Mouse (Mus musculus) embryonic facial prominence, embryonic 10.5 days (tissue): Measurements from ENCODE around the gene Tbc1d12. TPM values are rescaled to one million over a fixed set of nuclear protein-coding genes. Genes with fewer than 3 reads are reported as not detected.
"Not testable (repeated sequence)": the region's sequence is repeated elsewhere in the genome, so short reads cannot be mapped to it uniquely, and the experiment has no call there.

Experiments
- DNase-seq: peaks from one replicate; pipeline ENCODE4 v3.0.0-alpha.2; 2017; ENCODE audit warnings: low spot score
- H3K27ac ChIP-seq: fragments of 300-500 bp; sonication (generic); replicated peaks from 2 replicates; pipeline ENCODE4 v1.5.1; 2016; ENCODE audit warnings: mild to moderate bottlenecking
- H3K27me3 ChIP-seq: fragments of 300-500 bp; sonication (generic); replicated peaks from 2 replicates; pipeline ENCODE4 v1.6.1; 2016; ENCODE audit warnings: low read depth, mild to moderate bottlenecking; ENCODE audit not compliant: poor library complexity, severe bottlenecking
- H3K36me3 ChIP-seq: fragments of 300-500 bp; sonication (generic); replicated peaks from 2 replicates; pipeline ENCODE4 v1.6.1; 2016; ENCODE audit warnings: mild to moderate bottlenecking, moderate library complexity
- H3K4me1 ChIP-seq: fragments of 300-500 bp; sonication (generic); 2 replicates; pipeline ENCODE4 v1.6.1; 2016
- H3K4me3 ChIP-seq: fragments of 300-500 bp; sonication (generic); 2 replicates; pipeline ENCODE4 v1.5.1; 2016; ENCODE audit warnings: mild to moderate bottlenecking, moderate library complexity
- H3K9me3 ChIP-seq: fragments of 300-500 bp; sonication (generic); 2 replicates; pipeline ENCODE4 v1.6.1; 2016; ENCODE audit warnings: mild to moderate bottlenecking
- WGBS: fragments of 180-500 bp; shearing (Covaris S2); methylation state at CpG from one replicate; pipeline ENCODE4 v1.1.7; 2016; 5-methylcytosine and 5-hydroxymethylcytosine counted together
- polyA plus RNA-seq: library from polyadenylated mRNA; unstranded; fragments of >200 nt; fragmentation: Nextera tagmentation; extraction: Ambion mirVana; gene quantifications from 2 replicates; pipeline ENCODE4 v1.2.1, GENCODE M21; 2016

Tbc1d12 gene
- polyA plus RNA-seq, 1 experiment from 2014 or later = 2.1 TPM

DNA sequence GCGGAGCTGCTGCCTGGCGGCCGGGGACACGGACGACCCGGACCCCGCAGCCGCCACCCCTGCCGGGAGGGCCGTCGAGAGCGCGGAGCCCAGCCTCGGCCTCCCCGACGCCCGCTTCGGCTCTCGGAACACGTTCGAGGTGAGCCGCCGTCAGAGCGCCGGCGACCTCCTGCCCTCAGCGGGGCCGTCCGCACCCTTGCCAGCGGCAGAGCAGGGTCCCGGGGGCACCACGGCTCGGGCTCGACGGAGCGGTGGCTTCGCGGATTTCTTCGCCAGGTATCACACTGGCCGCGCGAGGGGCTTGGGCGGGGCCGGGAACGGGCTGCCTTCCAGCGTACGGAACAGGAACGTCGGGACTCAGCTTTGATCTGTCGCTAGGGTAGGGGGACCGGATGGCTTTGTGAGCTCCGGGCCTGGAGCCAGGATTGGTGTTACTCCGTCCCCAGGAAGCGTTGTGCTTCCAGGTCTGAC, 827 bp downstream of the Tbc1d12 start:
- peak; percentile 69 for DNase-seq
- H3K4me3 ChIP-seq = peak overlapping the region; percentile 88
- peak overlapping the region; percentile 93 for H3K27ac ChIP-seq
- H3K36me3 ChIP-seq = 0 out of 2 replicates have a peak, but pooled peaks cover 4% of the 10 kb centered on the region
- H3K9me3 ChIP-seq = no peaks in the 10 kb centered on the region
- no peaks in the 10 kb centered on the region for H3K27me3 ChIP-seq
- WGBS = under 1% methylated on average over 54 of the region's 54 CpGs
- peaks cover 17% of the 10 kb centered on the region; the same call in 1 of the 2 replicates for H3K4me1 ChIP-seq

DNA sequence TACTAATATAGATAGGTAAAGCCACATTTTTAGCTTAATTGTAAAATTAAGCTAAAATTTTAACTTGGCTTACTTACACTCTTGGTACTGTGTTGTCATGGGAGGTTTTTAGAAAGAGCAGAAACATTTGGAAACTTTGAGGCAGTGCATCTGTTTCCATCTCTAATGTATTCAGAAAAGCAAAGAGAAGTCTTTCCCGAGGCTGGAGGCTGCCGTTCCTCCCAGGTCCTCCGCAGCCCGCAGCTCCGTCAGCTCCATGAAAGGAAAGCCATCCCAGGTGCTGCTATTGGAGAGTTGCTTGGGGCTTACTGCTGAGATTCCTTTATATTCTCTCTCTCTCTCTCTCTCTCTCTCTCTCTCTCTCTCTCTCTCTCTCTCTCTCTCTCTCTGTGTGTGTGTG, 8.4 kb downstream of the Tbc1d12 start:
- DNase-seq = no peak

GRCm38 (mm10) chr19:38846373-38846772, 10.0 kb downstream of the Tbc1d12 start:
- Histone ChIP-seq H3K4me1 (no peaks in the 10 kb centered on the region), H3K4me3 (no peak overlapping the region), H3K27me3 (no peaks in the 10 kb centered on the region), H3K9me3 (no peaks in the 10 kb centered on the region), H3K36me3 (peaks cover 3% of the 10 kb centered on the region; the same call in 1 of the 2 replicates), H3K27ac (no peak overlapping the region)
- WGBS = 89% methylated on average over 2 of the region's 2 CpGs
- no peak for DNase-seq

More for the DNA sequence above, 8.4 kb downstream of the Tbc1d12 start:
- Histone ChIP-seq H3K4me1 (no peaks in the 10 kb centered on the region), H3K36me3 (peaks cover 4% of the 10 kb centered on the region; the same call in 1 of the 2 replicates), H3K9me3 (no peaks in the 10 kb centered on the region), H3K27ac (no peak overlapping the region), H3K4me3 (no peak overlapping the region), H3K27me3 (no peaks in the 10 kb centered on the region)
- WGBS = 76% methylated on average over 5 of the region's 5 CpGs

DNA sequence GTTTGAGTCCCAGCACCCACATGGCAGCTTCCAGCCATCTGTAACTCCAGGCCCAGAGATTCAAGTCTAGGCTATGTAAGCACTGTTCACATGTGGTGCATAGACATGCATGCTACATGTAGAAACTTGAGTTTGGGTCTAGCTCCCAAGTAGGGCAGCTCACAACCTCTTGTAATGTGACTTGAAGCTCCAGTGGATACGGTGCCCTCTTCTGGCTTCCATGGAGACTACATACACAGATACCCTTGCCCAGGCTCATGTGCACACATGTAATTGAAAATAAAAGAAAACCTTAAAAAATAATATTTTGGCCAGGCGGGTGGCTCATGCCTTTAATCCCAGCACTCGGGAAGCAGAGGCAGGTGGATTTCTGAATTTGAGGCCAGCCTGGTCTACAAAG, 21.8 kb downstream of the Tbc1d12 start:
- 91% methylated on average over 3 of the region's 3 CpGs for WGBS
- H3K27ac ChIP-seq = no peak overlapping the region

GRCm38 (mm10) chr19:38862523-38862922, 26.1 kb downstream of the Tbc1d12 start:
- Histone ChIP-seq H3K4me3 (no peak overlapping the region), H3K27ac (no peak overlapping the region), H3K27me3 (no peaks in the 10 kb centered on the region), H3K4me1 (no peaks in the 10 kb centered on the region), H3K9me3 (no peaks in the 10 kb centered on the region), H3K36me3 (no peaks in the 10 kb centered on the region)
- 95% methylated on average over 6 of the region's 6 CpGs for WGBS
- no peak for DNase-seq

More for the DNA sequence above, 21.8 kb downstream of the Tbc1d12 start:
- Histone ChIP-seq H3K9me3 (no peaks in the 10 kb centered on the region), H3K4me1 (no peaks in the 10 kb centered on the region), H3K4me3 (no peak overlapping the region), H3K27me3 (no peaks in the 10 kb centered on the region), H3K36me3 (no peaks in the 10 kb centered on the region)
- no peak for DNase-seq

DNA sequence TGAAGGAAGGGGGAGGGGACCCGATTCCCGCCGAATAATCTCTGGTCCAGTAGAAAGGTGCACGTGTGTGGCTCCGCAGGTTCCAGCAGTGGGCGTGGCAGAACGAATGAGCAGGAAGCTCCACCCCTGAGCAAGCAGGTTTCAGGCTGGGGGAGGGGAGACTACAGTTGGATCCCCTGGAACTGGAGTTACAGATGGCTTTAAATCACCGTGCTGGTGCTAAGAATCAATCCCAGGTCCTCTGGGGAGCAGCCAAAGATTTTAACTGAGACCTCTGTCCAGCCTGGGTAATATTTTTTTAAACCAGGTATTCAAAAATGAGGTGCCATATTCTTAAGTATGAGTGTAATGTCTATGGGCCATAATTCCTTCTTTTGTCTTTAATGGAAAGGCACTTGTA, 38.4 kb downstream of the Tbc1d12 start:
- H3K36me3 ChIP-seq, H3K4me3 ChIP-seq, H3K27ac ChIP-seq, H3K4me1 ChIP-seq, H3K27me3 ChIP-seq, H3K9me3 ChIP-seq, DNase-seq: not testable (repeated sequence)
- 79% methylated on average over 3 of the region's 8 CpGs for WGBS

DNA sequence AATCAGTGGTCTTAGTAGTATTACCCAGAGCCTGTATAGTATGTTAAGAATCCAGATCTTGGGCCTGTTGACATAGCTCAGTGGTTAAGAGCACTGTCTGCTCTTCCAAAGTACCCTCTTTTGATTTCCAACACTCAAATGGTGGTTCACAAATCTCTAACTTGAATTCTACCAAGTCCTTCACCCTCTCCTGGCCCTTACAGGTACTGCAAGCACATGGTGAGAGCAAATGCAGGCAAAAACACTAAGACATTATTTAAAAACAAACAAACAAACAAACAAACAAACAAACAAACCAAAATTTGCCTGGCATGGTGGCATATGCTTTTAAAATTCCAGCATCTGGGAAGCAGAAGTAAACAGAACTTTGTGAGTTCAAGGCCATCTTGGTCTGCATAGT, 43.9 kb downstream of the Tbc1d12 start:
- Histone ChIP-seq H3K4me3 (no peak overlapping the region), H3K27ac (no peak overlapping the region), H3K4me1 (no peaks in the 10 kb centered on the region), H3K27me3 (no peaks in the 10 kb centered on the region), H3K9me3 (no peaks in the 10 kb centered on the region), H3K36me3 (no peaks in the 10 kb centered on the region)
- DNase-seq = no peak

DNA sequence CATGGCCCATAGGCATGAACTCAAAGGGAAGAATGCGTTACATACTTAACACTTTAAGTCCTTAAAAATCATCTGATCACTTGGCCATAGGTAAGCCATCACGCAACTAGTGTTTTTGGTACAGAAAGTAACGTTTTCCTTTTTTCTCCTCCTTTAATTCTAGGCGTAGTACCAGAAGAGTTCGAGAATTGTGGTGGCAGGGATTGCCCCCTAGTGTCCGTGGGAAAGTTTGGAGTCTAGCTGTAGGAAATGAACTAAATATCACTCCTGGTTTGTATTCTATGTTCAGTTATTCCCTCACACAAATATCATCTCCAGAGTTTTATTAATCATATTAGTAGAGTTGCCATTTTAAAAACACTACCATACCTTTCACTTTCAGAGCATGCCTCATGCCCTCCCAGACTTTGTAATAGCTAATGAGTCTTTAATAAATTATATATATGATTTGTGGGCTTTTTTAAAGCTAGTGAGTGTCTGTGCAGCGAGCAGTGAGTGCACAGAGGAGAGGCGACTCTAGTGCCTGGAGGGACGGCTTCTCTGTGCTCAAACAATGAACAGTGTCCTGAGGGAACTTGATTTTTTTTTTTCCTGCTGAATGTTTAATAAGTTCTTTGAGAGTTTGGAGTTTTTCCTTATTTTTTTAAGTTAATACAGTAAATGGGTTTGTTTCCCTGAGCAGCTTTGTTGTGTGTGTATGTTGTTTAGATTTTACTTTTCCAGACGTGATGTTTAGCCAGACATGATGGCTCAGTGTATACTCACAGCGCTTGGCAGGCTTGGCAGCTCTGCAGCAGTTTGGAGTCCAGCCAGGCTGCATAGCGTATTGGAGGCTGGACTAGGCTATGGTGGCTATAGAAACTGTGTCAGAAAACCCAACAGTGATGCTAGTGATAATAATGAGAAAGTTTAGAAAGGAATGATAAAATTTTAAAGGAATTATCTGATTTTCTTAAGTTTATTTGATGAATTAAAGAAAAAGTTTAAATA, 65.1 kb downstream of the Tbc1d12 start:
- H3K27me3 ChIP-seq = no peaks in the 10 kb centered on the region
- H3K36me3 ChIP-seq = 0 out of 2 replicates have a peak, but pooled peaks cover 10% of the 10 kb centered on the region
- no peak overlapping the region for H3K27ac ChIP-seq
- no peaks in the 10 kb centered on the region for H3K9me3 ChIP-seq
- no peak overlapping the region for H3K4me3 ChIP-seq
- H3K4me1 ChIP-seq = no peaks in the 10 kb centered on the region
- WGBS = 82% methylated on average over 12 of the region's 12 CpGs
- no peak for DNase-seq

GRCm38 (mm10) chr19:38902501-38902900, 66.1 kb downstream of the Tbc1d12 start:
- Histone ChIP-seq H3K27ac (no peak overlapping the region), H3K27me3 (no peaks in the 10 kb centered on the region), H3K4me3 (no peak overlapping the region), H3K36me3 (0 out of 2 replicates have a peak, but pooled peaks cover 10% of the 10 kb centered on the region), H3K4me1 (no peaks in the 10 kb centered on the region), H3K9me3 (no peaks in the 10 kb centered on the region)
- 93% methylated on average over 5 of the region's 5 CpGs for WGBS
- no peak for DNase-seq

DNA sequence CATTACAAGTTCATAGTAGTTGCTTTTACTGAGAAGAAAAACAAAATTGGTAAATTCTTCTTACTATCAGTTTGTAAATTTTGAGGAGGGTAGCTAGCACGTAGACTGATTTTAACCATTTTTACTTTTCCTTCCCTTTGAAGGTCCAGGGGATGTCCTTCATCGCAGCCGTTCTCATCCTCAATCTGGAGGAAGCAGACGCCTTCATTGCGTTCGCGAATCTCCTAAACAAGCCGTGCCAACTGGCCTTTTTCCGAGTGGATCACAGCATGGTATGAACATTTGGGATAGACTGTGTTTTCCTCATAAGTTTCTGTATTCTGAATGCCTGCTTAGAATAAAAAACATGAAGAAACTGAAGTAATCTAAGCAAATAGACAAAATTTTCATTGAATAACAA, 77.4 kb downstream of the Tbc1d12 start:
- 96% methylated on average over 9 of the region's 9 CpGs for WGBS
- DNase-seq = no peak
- no peaks in the 10 kb centered on the region for H3K4me1 ChIP-seq
- H3K4me3 ChIP-seq = no peak overlapping the region
- no peaks in the 10 kb centered on the region for H3K9me3 ChIP-seq
- H3K27me3 ChIP-seq = no peaks in the 10 kb centered on the region
- H3K36me3 ChIP-seq = peaks cover 16% of the 10 kb centered on the region
- H3K27ac ChIP-seq = no peak overlapping the region

- Histone ChIP-seq H3K27me3 (no peaks in the 10 kb centered on the region), H3K4me1 (no peaks in the 10 kb centered on the region), H3K36me3 (peaks cover 19% of the 10 kb centered on the region), H3K9me3 (no peaks in the 10 kb centered on the region), H3K4me3 (no peak overlapping the region), H3K27ac (no peak overlapping the region)
- WGBS = 92% methylated on average over 15 of the region's 15 CpGs
- no peak for DNase-seq
These were observed 78.5 kb downstream of the Tbc1d12 start for GRCm38 (mm10) chr19:38914926-38915325.

- DNase-seq = peak; percentile 47
- peaks cover 22% of the 10 kb centered on the region for H3K36me3 ChIP-seq
- no peaks in the 10 kb centered on the region for H3K4me1 ChIP-seq
- no peak overlapping the region for H3K4me3 ChIP-seq
- no peaks in the 10 kb centered on the region for H3K9me3 ChIP-seq
- no peak overlapping the region for H3K27ac ChIP-seq
- WGBS = 36% methylated on average over 3 of the region's 3 CpGs
- no peaks in the 10 kb centered on the region for H3K27me3 ChIP-seq
These were observed 79.3 kb downstream of the Tbc1d12 start for GRCm38 (mm10) chr19:38915677-38916076.
